Mouse (Mus musculus): Measurements from ENCODE around the gene Abcc3.
A peak's percentile ranks its signal among the peaks of the same experiment; 100 is the strongest.

Abcc3 gene

DNA sequence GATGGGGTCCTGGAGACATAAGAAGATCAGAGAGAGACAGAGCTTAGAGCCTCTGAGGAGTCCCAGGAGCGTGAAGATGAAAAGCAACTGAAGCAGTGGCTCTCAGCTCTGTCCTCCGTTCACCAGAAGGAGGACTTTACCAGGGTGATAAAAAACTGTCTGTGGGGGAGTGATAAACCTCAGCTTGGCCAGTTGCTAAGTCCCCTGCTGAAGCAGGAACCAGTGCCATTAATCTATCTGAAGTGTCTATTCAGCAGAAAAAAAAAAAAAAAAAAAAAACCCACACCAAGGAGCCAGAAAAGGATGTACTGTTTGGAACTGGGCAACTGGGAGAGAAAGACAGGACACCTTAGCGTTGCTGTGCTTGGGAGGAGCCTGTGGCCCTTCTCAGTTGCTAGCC lies 41.7 kb downstream of the Abcc3 start:
- no peak for DNase-seq (ENCODE audit: low spot score)

GRCm38 (mm10) chr11:94350337-94350736 lies 42.5 kb downstream of the Abcc3 start:
- no peak for DNase-seq (ENCODE audit: low spot score)

- DNase-seq (ENCODE audit: low spot score): no peak
These were observed 43.0 kb downstream of the Abcc3 start for GRCm38 (mm10) chr11:94349839-94350238.

GRCm38 (mm10) chr11:94347063-94347575 lies 45.7 kb downstream of the Abcc3 start:
- no peak for DNase-seq (ENCODE audit: low spot score)

DNA sequence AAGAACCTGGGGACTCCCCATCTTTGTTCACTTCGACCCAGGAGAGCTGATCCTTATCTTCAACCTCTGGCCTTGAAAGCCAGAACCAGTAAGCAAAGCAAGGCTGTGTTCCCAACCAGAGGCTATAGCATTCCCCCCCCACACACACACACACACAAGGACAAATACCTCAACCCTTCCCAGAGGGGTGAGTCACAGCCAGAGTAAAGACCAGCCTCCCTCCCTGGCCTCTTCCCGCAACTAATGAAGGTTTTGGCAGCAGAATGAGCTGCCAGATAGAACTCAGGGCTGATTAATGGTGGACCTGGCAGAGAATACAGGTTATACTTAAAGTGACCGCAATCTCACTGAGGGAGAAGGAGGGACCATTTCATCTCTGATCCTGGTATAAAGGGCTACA lies 46.2 kb downstream of the Abcc3 start:
- no peak for DNase-seq (ENCODE audit: low spot score)

GRCm38 (mm10) chr11:94345926-94346325 lies 46.9 kb downstream of the Abcc3 start:
- DNase-seq (ENCODE audit: low spot score): no peak

GRCm38 (mm10) chr11:94344470-94344869 lies 48.3 kb downstream of the Abcc3 start:
- DNase-seq (ENCODE audit: low spot score): no peak

DNA sequence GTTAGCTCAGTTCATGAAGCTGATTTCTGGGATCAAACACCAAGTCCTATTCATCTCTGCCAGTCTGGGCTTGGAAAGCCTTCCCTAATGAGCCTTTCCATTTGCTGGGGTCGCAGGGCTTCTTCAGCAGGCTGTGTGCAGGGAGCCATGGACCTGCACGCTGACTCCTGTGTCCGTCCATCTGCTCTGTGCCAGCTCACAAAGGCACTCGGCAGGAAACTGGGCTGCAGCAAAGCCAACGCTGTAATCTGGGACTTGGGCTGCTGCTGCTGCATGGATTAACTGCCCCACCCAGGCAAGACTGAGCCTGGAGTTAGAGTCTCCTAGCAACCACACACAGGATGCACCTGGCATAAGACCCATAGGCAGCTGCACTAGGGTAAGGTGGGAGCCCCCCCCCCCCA lies 48.8 kb downstream of the Abcc3 start:
- no peak for DNase-seq (ENCODE audit: low spot score)

GRCm38 (mm10) chr11:94342114-94342905 lies 50.5 kb downstream of the Abcc3 start:
- no peak for DNase-seq (ENCODE audit: low spot score)

GRCm38 (mm10) chr11:94340948-94341933 lies 51.6 kb downstream of the Abcc3 start:
- DNase-seq (ENCODE audit: low spot score): no peak

DNA sequence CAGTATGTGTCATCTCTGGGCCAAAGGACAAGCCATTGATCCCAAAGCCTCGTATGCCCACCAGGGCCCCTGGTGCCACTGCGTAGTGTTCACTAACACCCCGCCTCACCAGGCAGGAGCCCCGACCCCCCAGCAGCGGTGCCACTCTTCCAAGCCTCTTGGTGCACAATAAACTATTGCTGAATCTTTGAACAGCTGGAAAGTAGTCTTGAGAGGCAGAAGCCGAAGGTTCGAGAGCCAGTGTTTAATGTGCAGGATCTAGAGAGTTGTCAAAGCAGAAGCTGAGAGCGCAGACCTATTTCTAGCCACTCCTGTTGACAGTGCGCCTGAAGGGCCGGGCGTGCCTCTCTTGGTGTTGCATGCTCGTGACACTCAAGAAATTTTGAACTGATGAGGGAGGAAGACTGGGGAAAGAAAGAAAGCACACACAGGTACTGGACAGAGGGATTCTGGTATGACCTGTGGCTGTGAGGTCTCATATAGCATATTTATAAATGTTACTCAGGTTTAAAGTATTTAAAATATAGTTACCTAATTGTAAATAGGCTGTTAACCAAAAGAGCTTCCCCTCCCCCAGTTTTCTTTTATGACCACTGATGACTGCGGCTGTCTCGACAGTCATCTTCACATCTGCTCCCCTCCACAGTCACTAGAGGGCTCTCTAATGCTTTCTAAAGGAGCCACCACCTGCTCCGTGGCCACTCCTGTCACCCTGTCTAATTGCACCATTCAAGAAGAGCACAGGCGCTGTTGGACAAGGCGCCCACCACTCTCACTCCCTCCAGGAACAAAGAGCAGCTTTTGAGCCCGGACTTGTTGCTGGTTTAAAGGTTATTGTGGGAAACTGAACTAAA lies 52.8 kb downstream of the Abcc3 start:
- peak; percentile 67 for DNase-seq (ENCODE audit: low spot score)

- DNase-seq (ENCODE audit: low spot score): no peak
These were observed 54.5 kb downstream of the Abcc3 start for GRCm38 (mm10) chr11:94338347-94338746.

GRCm38 (mm10) chr11:94336551-94336950 lies 56.2 kb downstream of the Abcc3 start:
- no peak for DNase-seq (ENCODE audit: low spot score)

DNA sequence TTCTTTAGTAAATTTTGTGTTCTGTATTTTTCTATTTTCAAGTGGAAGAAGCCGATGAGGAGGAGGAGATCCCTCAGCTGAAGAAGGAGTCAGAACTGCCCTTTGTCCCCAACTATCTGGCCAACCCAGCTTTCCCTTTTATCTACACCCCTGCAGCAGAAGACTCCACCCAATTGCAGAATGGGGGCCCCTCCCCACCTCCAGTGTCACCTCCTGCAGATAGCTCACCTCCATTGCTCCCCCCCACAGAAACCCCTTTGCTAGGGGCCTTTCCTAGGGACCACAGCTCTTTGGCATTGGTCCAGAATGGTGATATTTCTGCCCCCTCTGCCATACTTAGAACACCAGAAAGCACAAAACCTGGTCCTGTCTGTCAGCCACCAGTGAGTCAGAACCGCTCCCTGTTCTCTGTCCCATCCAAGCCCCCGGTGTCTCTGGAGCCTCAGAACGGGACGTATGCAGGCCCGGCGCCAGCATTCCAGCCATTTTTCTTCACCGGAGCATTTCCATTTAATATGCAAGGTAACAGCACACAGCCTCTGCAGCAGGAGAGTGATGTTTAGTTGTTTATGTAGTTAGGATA lies 58.3 kb downstream of the Abcc3 start:
- DNase-seq (ENCODE audit: low spot score): no peak

DNA sequence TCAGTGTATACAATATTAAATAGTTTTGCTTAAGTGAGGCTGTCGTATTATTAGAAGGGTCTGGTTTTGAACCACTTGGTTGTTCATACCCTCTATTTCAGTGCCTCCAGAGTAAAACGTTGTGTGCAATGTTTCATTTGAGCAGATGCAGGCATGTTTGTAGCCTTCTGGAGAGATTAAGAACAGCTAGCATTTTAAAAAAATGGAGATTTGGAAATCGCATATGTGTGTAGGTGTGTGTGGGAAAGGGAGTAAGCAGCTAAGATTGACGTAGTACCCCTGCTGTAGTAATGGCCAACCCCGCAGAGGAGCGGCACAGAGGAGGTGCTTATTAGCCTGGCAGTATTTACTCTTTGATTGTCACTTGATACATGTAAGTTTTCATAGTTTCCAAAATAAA lies 60.1 kb downstream of the Abcc3 start:
- no peak for DNase-seq (ENCODE audit: low spot score)

GRCm38 (mm10) chr11:94330211-94330610 lies 62.6 kb downstream of the Abcc3 start:
- no peak for DNase-seq (ENCODE audit: low spot score)

DNA sequence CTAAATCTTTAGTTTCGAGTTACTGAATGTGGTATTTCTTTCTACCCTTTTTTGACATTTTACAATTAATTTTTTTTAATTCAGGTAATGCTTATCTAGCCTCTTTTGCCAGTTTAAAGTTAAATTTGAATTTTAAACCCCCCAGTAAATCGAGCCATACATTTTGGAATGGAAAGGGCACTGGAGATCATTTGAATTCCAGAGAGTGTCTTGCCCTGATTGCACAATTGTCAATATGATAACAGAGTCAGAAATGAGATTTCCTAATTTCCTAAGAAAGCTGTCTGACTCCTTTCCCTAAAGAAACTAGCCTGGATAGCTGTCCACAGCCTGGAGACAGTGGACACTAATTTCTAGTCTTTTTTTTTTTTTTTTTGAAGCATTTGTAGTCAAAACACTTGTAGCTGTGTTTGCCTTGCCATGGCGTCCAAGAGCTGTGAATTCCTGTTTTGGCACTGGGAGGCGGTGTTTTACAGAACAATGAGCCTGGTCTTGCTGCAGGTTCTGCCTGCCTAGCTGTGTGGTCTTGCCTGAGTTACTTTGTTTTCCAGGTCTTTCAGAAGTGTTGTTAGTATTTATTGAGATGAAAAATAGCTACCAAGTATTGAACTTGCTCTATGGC lies 63.4 kb downstream of the Abcc3 start:
- DNase-seq (ENCODE audit: low spot score): peak; percentile 16

GRCm38 (mm10) chr11:94328644-94329025 lies 64.2 kb downstream of the Abcc3 start:
- no peak for DNase-seq (ENCODE audit: low spot score)

- peak; percentile 86 for DNase-seq (ENCODE audit: low spot score)
These were observed 64.8 kb downstream of the Abcc3 start, which contains the start of gene Ankrd40 for GRCm38 (mm10) chr11:94327693-94328643. TSS of gene Ankrd40 (plus strand) at chr11:94328001.

GRCm38 (mm10) chr11:94326961-94327411 lies 65.8 kb downstream of the Abcc3 start:
- no peak for DNase-seq (ENCODE audit: low spot score)

All from T-cell, adult 2 months (primary cell).